Mouse (Mus musculus) liver, embryonic 15.5 days (tissue): ENCODE measurements at regions not wholly inside any gene's neighbourhood (a gene's known extent, or its start where the extent isn't known, plus 50 kb on each side); places are given as distances from the start of the nearest gene placed in this dataset.

Experiments used
- ATAC-seq: fragments of 200-750 bp; cut with Nextera tagmentation; 2 replicates; pipeline ENCODE4 v1.8.0; 2017; ENCODE audit warnings: moderate number of reproducible peaks, mild to moderate bottlenecking, moderate library complexity; ENCODE audit not compliant: insufficient read depth
- H3K27ac ChIP-seq: fragments of 300-500 bp; sonication (generic); replicated peaks from 2 replicates; pipeline ENCODE4 v1.5.1; 2015; ENCODE audit warnings: mild to moderate bottlenecking, inconsistent platforms
- H3K27me3 ChIP-seq: fragments of 300-500 bp; sonication (generic); 2 replicates; pipeline ENCODE4 v1.6.1; 2015; ENCODE audit warnings: mild to moderate bottlenecking, inconsistent platforms
- H3K36me3 ChIP-seq: fragments of 300-500 bp; sonication (generic); replicated peaks from 2 replicates; pipeline ENCODE4 v1.6.1; 2015; ENCODE audit warnings: moderate library complexity, mild to moderate bottlenecking, inconsistent platforms
- H3K4me1 ChIP-seq: fragments of 300-500 bp; sonication (generic); replicated peaks from 2 replicates; pipeline ENCODE4 v1.6.1; 2015; ENCODE audit warnings: inconsistent platforms
- H3K4me2 ChIP-seq: fragments of 300-500 bp; sonication (generic); 2 replicates; pipeline ENCODE4 v1.6.1; 2015; ENCODE audit warnings: moderate library complexity, mild to moderate bottlenecking, inconsistent platforms
- H3K4me3 ChIP-seq: fragments of 300-500 bp; sonication (generic); replicated peaks from 2 replicates; pipeline ENCODE4 v1.5.1; 2015; ENCODE audit warnings: mild to moderate bottlenecking, inconsistent platforms
- H3K9ac ChIP-seq: fragments of 300-500 bp; sonication (generic); 2 replicates; pipeline ENCODE4 v1.6.1; 2015; ENCODE audit warnings: moderate library complexity, mild to moderate bottlenecking, inconsistent platforms
- H3K9me3 ChIP-seq: fragments of 300-500 bp; sonication (generic); replicated peaks from 2 replicates; pipeline ENCODE4 v1.6.1; 2016; ENCODE audit warnings: inconsistent platforms
- WGBS: fragments of 180-500 bp; shearing (Covaris S2); methylation state at CpG from one replicate; pipeline ENCODE4 v1.1.7; 2015; ENCODE audit warnings: mixed read lengths; ENCODE audit not compliant: insufficient replicate concordance; 5-methylcytosine and 5-hydroxymethylcytosine counted together

DNA sequence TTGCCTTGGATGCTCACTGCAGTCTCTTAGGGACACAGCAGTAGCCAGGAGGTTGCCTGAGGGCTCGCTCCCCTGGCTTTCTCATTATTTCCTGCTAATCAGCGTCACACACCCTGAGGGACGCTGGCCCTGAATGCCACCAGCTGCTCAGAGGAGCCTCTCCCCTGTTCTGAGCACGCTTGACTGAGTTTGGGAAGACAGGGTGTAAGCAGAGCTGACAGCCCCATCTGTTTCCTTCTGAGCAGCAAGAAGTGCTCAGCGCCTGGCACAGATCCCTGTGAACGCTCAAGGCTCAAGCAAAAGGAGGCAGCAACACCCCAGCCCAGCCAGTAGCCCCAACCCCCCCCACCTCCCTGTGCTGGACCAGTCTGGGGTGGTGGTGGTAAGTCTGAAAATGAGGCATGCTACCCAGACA is 59.2 kb upstream of the Ppp1r26 start:
- no peaks in the 10 kb centered on the region for H3K4me1 ChIP-seq
- no peaks in the 10 kb centered on the region for H3K36me3 ChIP-seq
- WGBS = 42% methylated on average over 6 of the region's 6 CpGs
- H3K9me3 ChIP-seq = no peaks in the 10 kb centered on the region
- H3K27me3 ChIP-seq = peaks cover 11% of the 10 kb centered on the region; the same call in 1 of the 2 replicates
- no peak overlapping the region for H3K4me2 ChIP-seq
- ATAC-seq = no peak
- H3K4me3 ChIP-seq = no peak overlapping the region
- no peak overlapping the region for H3K27ac ChIP-seq
- no peak overlapping the region for H3K9ac ChIP-seq

DNA sequence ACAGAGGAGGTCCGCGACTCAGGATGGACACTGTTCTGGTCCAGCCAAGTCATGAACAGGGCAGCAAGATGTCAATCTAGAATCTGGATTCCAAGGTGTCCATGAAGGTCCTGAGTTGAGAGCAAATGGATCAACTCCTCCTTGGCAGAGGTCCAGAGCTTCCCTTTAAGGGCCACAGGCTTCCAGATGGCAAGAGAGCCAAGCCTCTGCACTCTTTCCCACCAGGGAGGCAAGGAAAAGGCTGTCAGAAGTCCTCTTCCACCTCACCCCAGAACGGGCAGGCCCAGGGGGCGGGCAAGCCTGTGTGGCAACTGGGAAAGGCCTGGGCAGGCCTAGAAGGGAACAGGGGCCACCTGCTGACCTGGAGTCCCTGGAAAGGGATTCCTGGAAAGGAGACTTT is 58.7 kb upstream of the Ppp1r26 start:
- Histone ChIP-seq H3K9ac (no peak overlapping the region), H3K4me3 (no peak overlapping the region), H3K9me3 (no peaks in the 10 kb centered on the region), H3K4me1 (no peaks in the 10 kb centered on the region), H3K36me3 (no peaks in the 10 kb centered on the region), H3K27me3 (peaks cover 11% of the 10 kb centered on the region; the same call in 1 of the 2 replicates), H3K4me2 (no peak overlapping the region), H3K27ac (no peak overlapping the region)
- WGBS = 62% methylated on average over 4 of the region's 4 CpGs
- no peak for ATAC-seq

- no peak overlapping the region for H3K9ac ChIP-seq
- WGBS = 51% methylated on average over 5 of the region's 5 CpGs
- no peaks in the 10 kb centered on the region for H3K4me1 ChIP-seq
- no peak overlapping the region for H3K4me2 ChIP-seq
- ATAC-seq = no peak
- H3K9me3 ChIP-seq = no peaks in the 10 kb centered on the region
- H3K27ac ChIP-seq = no peak overlapping the region
- H3K27me3 ChIP-seq = peaks cover 11% of the 10 kb centered on the region; the same call in 1 of the 2 replicates
- H3K4me3 ChIP-seq = no peak overlapping the region
- no peaks in the 10 kb centered on the region for H3K36me3 ChIP-seq
Observed at GRCm38 (mm10) chr2:28389703-28390102, 56.9 kb upstream of the Ppp1r26 start.

- Histone ChIP-seq H3K27ac (no peak overlapping the region), H3K36me3 (no peaks in the 10 kb centered on the region), H3K4me1 (no peaks in the 10 kb centered on the region), H3K4me3 (no peak overlapping the region), H3K4me2 (no peak overlapping the region), H3K9ac (no peak overlapping the region), H3K27me3 (no peaks in the 10 kb centered on the region), H3K9me3 (no peaks in the 10 kb centered on the region)
- no peak for ATAC-seq
- WGBS = 52% methylated on average over 6 of the region's 6 CpGs
Observed at GRCm38 (mm10) chr2:28395391-28395790, 51.2 kb upstream of the Ppp1r26 start.
